Mouse (Mus musculus): ENCODE results near the gene Rapgef4.

DNA sequence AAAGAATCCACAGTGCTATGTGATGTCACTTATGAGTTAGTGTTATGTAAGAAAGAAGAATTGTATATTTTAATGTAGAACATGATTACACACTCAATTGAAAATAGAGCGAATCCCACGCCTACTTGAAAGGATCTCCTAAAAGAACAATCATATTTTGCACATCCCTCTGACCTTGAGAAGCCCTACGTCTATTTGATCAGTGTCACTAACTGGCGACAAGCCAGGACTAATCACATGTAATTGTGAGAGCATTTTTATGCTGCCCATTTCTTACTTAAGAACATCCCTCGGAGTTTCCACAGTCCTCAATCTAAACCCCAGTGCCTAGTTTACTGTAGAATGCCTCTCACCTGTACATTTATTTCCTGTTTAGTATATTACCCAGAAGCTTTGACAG lies 177.0 kb downstream of the Rapgef4 start:
- TF ChIP-seq CTCF (IDR thresholded peaks at IDR 0.05; ENCODE audit: low read depth) (no peak), EP300 (optimal IDR thresholded peaks at IDR 0.05) (no peak)

Data from stomach, postnatal 0 days (tissue).